Mouse (Mus musculus): ENCODE data around the gene Pax2.
A peak's percentile ranks its signal among the peaks of the same experiment; 100 is the strongest.

Gene Pax2

DNA sequence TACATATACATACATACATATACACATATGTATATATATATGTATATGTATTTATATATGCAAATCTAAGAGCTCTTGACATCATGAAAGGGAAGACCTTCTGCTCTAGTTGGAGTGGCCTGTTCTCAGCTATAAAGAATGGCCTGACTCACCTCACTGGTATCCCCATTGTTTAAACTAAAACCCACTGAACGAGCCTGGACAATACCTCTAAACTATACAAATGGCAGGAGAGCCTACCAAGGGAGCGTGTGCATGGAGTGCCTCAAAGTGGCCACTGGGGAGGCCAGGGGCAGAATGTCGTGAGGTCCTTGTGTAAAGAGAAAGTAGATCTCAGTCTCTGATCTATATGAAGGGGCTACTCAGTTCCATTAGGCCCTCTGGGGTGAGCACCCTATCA is 26.1 kb downstream of the Pax2 start:
- no peak for DNase-seq (ENCODE audit: low spot score in 2 of 2)

DNA sequence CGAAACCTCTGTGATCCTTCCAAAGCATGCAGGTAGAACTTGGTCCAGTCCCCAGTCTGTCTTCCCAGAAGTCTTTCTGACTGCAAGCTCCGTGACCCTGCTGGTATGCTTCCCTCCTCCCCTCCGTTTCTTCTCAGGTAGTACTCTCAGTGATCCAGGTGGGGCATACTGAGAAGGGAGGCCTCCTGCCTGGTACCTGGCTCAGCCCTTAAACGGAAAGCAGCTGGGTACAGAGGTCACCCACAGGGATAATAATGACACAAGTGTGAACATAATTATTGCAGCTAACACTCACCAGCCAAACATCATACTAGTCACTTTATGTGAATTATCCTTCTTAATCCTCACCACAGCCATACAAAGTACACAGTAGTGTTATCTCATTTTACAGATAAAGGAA is 28.5 kb downstream of the Pax2 start:
- no peak for DNase-seq (ENCODE audit: low spot score in 2 of 2)

DNA sequence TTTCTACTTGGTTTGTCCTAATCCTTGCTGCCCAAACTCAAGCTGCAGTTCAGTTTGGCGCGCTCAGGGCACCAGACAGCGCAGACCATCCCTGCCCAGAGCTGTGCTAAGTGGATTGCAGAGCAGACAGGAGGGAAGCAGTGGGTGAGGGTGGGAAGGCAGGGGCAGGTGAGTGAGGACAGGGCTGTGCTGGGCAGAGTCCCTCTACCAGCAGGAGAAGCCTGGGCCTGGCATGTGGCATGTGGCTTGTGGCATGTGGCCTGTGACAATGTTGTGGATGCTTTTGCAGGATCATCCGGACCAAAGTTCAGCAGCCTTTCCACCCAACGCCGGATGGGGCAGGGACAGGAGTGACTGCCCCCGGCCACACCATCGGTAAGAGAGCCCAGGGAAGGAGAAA is 32.6 kb downstream of the Pax2 start:
- DNase-seq (ENCODE audit: low spot score in 2 of 2) = no peak

DNA sequence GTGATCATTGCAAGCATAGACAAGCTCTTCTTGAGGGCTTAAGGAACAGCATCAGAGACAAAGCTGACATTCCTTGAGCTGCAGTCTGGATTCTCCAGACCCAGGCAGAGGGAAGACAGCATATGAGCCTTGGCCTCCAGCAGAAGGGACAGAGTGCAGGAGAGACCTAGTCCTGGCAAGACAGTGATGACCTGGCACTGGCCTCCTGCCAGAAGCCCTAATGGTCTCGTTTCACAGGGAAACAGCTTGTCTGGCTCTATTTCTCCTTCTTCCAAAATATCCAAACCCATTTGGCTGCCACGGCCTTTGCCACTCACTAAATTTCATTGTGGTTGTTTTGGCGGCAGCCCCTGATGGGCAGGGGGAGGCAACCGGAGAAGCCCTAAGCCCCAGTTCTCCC is 36.1 kb downstream of the Pax2 start:
- no peak for DNase-seq (ENCODE audit: low spot score in 2 of 2)

DNA sequence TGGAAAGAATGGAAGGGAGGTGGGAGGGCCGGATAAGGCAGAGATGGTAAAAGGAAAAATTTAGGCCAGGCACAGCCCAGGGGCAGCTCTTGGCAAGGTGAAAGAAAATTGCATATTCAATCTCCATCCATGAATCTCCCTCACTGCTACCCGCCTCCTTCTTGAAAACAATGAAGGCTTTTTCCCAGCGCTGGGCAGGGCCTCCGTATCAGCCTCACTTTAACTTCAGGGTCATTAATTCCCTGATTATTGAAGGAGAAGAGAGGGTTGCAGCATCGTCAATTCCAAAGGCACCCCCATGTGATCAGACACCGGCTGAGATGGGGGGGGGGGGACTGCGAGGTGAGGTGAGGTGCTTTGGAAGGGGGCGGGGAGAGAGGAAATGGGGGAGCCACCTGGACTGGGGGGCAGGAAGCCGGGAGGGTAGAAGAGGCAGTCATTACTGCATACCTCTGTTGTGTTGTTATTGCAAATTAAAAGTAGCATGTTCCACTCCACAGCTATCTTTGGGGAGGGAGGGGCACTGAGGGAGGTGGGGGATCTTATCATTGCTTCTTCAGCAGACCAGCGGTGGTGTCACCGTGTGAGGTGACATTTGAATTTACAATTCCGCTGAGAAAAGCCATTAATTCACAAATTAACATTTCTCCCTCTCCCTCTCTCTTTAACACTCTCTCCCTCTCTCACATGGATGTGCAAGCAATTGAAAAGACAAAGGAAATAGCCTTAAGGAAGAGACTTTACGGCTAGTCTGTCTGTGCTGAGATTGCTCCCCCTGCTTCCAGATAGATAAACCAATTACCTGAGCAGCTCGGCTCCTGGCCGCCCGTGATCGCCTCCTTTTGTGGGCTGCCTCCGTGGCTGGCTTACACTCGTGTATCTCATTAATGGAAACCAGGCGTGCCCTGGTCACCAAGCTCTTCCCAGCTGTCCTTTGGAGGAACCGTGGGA is 41.5 kb downstream of the Pax2 start:
- no peak for DNase-seq (ENCODE audit: low spot score in 2 of 2)

DNA sequence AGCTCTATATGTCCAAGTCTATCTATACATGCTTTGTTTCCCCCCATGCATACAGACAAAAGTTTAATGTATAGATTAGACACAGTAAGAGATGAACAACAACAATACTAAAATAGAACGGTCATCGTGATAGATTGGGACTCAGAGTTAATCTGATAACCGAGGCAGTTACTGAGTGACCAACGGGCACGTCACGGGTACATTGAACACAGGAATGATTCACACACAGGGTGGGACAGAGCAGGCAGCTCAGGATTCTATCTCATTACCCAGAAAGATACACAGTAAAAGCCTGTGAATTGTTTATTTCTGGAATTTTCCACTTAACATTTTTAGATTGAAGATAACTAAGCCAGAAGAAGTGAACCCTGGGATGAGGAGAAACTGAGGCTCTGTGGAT is 42.9 kb downstream of the Pax2 start:
- no peak for DNase-seq (ENCODE audit: low spot score in 2 of 2)

DNA sequence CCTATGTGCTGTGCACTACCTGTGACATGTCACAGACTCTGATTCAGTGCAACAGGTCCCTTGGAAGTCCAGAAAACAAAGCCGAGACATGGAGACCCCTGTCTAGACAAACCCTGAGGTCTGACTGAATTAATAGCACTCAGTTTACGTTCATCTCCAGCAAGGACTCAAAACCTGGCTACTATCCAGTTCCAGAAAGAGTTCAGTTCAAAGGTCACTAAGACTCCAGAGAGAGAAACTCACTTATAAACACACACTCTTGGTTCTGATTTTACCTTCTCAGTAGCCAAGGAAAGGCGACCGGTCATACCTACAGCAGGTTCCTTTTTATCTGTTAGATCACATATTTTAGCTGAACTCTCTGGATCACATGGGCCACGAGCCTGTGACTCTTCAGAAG is 43.3 kb downstream of the Pax2 start:
- DNase-seq (ENCODE audit: low spot score in 2 of 2) = no peak

DNA sequence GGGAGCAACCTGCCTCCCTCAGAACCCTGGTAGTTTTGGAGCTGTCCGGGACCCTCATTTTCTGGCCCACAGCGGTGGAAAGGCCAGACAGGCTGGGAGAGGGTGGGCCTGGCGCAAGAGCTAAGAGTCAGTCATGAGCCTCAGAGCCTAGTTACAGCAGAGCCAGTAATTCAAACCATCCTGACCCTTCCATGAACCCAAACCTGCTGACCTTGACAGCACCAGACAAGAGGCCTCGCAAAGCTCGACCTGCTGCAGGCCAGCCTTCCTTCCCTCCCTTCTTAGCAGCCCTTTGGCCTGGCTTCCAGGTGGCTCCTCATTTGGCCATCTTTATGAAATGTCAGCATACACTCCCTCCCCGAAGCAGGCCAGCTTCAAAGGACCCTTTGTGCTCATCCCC is 44.5 kb downstream of the Pax2 start:
- no peak for DNase-seq (ENCODE audit: low spot score in 2 of 2)

DNA sequence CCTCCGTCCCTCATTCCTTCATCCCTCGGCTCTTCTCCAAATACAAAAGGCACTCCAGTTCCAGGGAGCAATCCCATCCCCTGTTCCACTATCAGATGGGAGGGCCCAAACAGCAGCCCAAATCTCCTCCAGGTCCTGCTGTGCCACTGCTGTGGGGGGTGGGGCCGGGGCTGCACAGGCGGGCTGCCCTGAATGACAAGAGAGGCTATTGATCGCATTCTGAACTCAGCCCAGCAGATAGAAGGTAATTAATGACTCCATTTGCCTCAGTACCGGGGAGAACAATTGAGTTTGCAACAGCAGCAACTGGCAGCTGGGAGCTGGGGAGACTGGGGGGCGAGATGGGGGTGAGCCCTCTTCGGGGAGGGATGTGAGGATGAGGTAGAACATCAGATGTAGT is 52.9 kb downstream of the Pax2 start:
- DNase-seq (ENCODE audit: low spot score in 2 of 2) = no peak

DNA sequence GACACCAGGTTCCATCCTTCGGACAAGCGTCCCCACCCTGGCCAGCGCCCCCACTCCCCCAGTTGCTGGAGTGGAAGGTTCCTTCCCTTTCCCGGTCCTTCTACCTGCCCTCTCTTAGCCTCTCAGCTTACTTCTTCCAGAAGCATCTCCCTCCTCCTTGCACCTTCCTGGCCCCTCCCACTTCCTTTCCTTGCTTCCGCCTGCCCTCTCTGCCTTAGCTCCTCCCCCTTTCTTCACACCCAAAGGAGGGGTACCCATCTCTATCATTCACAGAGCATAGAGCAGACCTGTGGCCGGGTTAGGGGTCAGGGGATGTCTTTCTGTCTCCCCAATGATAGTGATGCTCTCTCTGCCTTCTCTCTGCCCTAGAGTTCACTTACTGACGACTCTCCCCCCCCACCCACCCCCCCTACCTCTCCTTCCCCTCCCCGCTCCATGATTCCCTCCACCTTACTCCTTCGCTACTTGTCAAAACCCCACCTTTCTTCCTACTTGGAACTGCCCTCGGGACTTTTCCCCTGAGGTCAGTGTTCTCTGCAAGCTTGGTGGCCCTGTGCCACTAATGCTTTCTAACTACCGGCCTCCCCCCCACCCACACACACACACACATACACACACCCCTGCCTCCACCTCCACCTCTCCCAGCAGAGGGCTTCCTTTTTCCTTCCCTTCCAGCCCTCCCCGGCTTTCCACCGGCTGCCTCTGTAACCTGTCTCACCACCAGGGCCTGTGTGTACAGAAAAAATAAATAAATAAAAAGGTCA is 57.0 kb downstream of the Pax2 start:
- DNase-seq (ENCODE audit: low spot score in 2 of 2) = no peak

DNA sequence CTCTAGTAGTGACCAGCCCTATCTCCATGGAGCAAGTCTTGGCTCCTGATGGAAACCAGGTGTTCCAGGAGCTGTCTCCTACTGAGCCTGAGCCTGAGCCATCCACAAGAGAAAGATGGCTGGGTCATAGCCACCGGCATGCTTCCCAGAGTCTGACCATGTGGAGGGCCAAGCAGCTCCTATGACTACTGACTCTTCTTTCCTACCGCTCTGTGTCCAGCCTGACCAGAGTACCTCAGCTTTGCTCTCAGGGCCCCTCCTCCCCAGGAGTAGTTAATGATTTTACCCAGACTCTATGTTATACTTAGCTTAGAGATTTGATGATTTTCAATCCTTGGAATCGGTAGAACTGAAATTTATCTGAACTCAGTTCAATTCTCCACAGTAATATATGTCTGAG is 59.3 kb downstream of the Pax2 start:
- no peak for DNase-seq (ENCODE audit: low spot score in 2 of 2)

DNA sequence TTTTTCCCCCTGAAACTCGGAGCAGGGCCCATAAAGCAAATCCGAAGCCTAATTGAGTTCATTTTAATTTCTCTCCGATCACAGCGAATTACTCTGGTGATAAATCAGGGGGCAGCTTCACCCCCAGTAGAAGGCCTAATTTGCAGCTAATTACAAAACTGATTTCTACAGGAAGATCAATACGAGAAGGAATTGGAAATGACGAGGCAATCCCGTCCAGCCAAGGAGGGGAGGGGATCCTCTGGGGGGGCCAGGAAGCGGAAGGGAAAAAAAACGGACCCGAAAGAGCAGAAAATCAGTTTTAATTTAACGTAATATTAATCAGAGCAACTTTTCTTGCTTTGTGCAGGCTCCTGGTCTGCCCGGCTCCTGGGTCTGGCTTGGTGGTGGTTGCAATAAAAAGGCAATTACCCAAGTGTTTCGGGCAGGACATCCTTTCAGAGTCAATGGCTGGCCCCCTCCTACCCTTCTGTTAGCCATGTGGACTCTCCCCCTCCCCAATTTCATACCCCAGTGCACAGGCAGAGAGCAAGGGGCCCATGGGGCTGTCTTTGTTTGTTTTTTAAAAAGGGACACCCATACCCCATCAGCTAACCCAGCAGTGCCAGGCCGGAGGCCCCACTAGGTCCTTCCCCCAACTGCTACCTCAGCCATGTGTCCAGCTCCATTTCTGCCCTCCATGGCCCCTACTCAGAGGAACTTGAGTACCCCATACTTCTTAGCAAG is 61.7 kb downstream of the Pax2 start:
- no peak for DNase-seq (ENCODE audit: low spot score in 2 of 2)

DNA sequence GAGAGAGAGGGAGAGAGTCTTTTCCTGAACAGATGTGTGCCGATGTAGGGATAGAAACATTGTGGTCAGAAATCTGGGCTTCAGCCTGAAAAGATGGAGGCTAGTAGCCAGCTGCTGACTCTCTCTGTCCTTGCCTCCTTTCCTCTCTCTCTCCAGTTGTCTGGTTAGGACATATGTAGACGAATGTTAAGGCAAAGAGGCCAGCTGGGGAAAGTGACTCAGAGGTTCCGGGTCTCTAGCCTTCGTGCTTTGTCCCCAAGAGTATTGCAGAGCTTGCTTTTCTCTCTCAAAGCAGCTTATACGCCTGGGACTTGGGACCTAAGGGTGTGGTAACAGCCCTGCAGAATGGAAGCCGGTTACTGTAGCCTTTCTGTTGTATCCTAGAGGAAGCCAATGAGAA is 62.8 kb downstream of the Pax2 start:
- no peak for DNase-seq (ENCODE audit: low spot score in 2 of 2)

DNA sequence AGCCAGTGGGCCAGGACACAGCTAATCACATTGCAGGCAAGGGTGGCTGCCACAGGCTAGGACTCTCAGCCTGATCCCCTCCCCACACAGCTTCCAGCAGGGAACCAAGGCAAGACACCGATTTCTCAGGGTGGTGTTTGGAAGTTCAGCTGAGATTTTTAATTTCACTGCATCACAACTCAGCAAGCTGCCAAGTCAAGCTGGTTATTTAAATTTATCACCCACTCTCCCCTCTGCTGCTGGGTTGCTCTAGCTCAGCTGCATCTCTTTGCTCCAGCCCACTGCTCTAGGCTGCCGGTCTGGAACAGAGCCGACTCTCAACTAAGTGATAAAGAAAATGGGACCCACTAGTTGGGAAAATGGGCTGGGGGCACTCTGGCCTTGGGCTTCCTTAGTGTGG is 65.7 kb downstream of the Pax2 start:
- peak; percentile 7 to 14 for DNase-seq (ENCODE audit: low spot score in 2 of 2)

DNA sequence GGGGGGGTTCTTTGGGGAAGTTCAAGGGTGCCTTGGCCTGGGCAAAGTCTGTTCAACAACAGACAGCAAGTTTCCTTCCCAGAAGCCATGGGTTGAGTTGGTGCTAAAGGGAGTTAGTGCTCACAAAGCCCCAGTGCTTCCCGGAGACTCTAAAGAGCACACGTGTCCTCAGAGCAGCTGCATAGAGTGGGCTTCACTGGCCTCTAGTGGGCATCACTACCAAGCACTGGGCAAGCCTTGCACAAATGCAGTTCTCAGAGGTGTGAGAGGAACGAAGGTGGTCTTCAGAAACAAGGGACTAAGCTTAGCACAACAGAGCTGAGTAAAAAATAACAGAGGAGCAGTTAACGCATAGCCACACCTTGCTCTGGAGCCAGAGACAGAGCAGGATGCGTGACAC is 66.5 kb downstream of the Pax2 start:
- DNase-seq (ENCODE audit: low spot score in 2 of 2) = no peak

DNA sequence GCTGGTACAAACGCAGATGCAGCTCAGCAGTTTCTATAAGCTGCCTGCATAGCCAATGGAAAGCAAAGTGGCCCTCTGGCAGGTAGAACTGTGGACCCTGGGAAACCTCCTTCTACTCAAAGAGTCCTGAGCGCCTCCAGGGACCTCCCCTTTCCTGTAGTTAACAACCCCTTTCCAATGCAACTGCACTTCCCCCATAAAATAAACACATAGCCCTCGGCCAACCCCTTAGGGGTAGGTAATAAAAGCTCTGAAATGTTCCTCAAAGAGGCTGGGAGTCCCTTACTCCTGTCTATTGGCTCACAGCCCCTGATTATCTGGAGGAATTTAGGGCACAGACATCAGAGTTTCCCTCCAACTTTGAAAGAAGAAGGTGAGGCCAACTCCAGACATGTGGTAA is 67.8 kb downstream of the Pax2 start:
- no peak for DNase-seq (ENCODE audit: low spot score in 2 of 2)

DNA sequence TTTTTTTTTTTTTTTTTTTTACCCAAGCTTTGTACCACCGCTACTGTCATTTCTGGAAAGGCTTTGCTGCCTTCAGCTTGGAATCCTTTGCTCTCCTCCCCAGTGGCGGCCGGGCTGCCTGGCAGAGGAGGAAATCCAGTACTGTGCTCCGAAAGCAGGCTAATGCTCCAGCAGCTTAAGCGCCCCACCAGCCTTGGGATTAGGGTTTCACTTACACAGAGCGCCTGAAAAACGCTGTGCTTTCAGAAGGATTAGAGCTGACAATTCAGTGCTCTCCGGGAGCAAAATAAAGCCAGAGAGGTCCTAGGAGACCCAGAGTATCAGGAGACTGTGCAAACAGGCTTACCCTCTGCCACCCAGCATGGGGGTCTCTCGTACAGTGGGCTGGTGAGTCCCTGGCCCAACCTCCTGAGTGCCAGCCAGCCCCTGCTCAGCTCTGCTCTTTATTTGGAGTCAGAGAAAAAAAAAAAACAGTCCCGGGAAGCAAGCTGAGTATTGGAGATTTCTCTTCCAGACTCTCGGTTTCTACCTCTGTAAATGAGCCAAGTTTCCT is 69.4 kb downstream of the Pax2 start:
- DNase-seq (ENCODE audit: low spot score in 2 of 2) = no peak

DNA sequence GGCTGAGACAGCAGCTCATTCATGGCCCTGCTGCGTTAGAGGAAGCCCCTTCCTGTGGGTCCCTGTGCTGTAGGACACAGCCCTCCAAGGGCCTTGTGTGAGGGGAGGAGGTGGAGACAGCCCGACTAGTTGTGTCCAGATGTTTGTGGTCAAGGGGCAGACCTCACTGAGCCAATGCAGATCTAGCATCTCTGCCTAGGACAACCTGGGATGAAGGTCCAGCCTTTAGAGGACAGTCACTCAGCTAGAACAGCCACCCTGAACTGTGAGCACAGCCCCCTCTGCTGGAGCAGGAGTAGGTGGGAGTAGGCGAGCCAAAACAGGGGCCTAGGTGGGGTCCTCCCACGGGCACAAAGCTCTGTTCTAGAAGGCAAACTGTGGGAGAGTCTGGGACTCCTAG is 70.0 kb downstream of the Pax2 start:
- DNase-seq (ENCODE audit: low spot score in 2 of 2) = no peak

DNA sequence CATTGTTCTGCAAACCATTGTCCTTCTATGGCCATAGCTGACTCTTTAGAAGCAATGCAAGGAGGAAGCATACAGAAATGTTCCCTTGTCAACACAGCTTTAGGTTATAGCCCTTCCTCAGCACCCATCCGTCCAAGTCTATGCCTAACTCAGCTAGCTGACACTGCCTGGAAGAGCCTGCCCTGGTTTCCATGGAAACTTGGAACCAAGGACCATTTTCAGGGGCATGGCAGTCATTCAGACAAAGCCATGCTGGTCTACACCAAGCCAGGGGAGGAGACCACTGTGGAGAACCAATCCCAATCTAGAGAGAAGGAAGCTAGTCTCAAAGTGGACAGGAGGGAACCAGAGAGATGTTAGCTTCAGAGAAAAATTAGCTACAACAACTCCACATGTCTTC is 77.5 kb downstream of the Pax2 start:
- no peak for DNase-seq (ENCODE audit: low spot score in 2 of 2)

DNA sequence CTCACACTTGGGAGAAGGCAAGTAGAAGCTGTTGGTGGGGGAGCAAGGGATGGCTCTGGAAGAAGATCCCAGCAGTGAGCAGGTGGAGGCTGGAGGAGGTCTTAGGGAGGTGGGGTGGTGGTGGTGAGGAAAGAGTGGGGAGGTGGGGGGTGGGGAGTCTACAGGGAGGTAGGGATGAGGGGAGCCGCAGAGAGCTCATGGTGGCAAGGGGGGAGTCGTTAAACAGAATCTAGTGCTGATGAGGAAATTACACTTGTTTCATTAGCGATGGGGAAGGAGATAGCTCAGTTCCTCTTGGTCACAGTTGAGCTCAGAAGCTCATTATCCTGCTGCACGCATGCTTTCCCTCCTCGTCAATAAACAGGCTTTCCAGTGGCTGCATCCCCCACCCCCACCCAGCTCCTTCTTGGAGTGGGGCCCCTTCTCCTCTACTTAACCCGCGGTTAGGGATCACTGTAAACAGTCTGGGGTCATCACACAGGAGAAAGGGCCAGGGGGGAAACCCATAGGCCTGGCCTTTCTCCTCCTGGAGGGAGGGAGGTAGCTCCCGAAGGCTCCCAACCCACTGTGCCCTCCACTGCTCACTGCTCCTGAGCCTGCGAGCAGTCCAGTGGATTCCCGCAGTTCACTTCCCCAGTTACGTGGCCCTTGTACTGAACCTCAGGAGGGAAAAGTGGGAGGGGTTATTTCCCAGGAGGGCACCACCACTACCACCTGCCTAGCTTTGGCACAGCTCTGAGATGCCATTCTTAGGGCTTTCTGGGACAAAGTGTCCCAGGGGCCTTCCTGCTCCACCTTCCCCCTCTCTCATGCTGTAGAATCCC is 78.6 kb downstream of the Pax2 start:
- DNase-seq (ENCODE audit: low spot score in 2 of 2) = no peak
